Mouse (Mus musculus): ENCODE measurements at regions not wholly inside any gene's neighbourhood (a gene's known extent, or its start where the extent isn't known, plus 50 kb on each side); places are given as distances from the start of the nearest gene placed in this dataset.

DNA sequence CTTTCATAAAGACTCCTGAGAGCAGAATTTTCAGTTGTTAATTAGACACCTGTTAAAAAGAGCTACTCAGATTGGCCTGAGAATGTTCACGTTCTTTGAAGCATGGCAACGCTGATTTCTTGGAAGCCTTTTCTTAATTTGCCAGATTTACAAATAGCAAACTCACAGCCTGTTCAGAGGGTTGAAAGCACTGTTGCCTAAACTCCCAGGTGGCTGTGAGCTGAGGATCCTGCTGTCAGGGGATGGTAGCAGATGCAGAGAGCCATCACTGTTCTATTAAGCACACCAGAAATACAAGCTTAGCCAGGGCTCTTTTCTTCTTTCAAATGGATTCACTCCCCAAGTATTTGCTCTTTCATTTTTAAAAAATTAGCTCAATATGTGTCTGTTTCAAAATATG lies 3630.4 kb downstream of the 9330182O14Rik start:
- no peak for TF ChIP-seq TAL1 (conservative IDR thresholded peaks at IDR 0.05; ENCODE audit: low read depth, low read length)
- no peak for TF ChIP-seq CTCF (IDR thresholded peaks at IDR 0.05; ENCODE audit: low read depth, low read length)
- TF ChIP-seq POLR2AphosphoS5 (IDR thresholded peaks at IDR 0.05; ENCODE audit: insufficient replicate concordance, low read depth, low read length), result no peak
- TF ChIP-seq GATA2 (IDR thresholded peaks at IDR 0.05; ENCODE audit: borderline replicate concordance, low read depth, low read length), result no peak
